Mouse (Mus musculus) naive thymus-derived CD4-positive, alpha-beta T cell, adult 2 months (primary cell): Measurements from ENCODE around the gene Calm2.

Source experiments
- DNase-seq: peaks from one replicate; pipeline ENCODE4 v3.0.0-alpha.2; 2011; ENCODE audit warnings: low read depth

Gene Calm2

GRCm38 (mm10) chr17:87397088-87397487 lies 49.6 kb downstream of the Calm2 start:
- DNase-seq: no peak

- DNase-seq: no peak
Observed at GRCm38 (mm10) chr17:87391242-87391641, 55.5 kb downstream of the Calm2 start.

GRCm38 (mm10) chr17:87387068-87387467 lies 59.7 kb downstream of the Calm2 start:
- no peak for DNase-seq

DNA sequence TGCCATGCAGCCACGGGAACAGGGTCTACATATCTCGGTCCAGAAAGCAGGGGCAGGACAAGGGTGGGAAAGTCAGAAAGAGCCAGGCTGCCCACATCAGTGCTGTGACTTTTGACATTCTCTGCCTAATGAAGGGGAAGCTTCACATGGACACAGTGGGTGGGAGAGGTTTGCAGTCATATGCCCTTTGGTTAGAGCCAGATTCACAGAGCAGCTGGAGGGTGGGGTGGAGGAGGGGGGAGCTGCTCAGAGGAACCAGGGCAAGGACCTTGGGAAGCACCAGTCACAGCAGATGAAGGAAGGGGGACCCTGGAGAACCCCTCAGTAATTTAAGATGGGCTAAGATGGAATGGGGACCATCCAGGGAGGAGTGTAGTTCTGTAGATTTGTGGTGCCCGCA lies 60.9 kb downstream of the Calm2 start:
- no peak for DNase-seq
